22 mouse cellular contexts compared by ENCODE assay signal in genomic region chr6:89215021-89215420, GRCm38 (mm10).
DNase-seq lines count a peak whose midpoint lies in the region; ATAC-seq and TF ChIP-seq lines count a peak whose summit lies in the region.
"Had no signal": no experiment of that assay in that cellular context is flagged by ENCODE, and none has a peak within 500 bp of the region (broad histone marks: within the 10 kb centered on the region; RNA-seq: fewer than 3 reads in every experiment).

No protein-coding gene starts in this region.

- no peak overlapping the region for H3K9ac ChIP-seq in forebrain, embryonic 14.5 days (ENCODE audit: low read length)
- H3K9ac ChIP-seq in forebrain, embryonic 12.5 days = no peak overlapping the region
- H3K9ac ChIP-seq in midbrain, postnatal 0 days (replicated peaks; ENCODE audit: low read length, poor library complexity, severe bottlenecking) = no peak overlapping the region
- no peak overlapping the region for H3K9ac ChIP-seq in midbrain, embryonic 11.5 days (ENCODE audit: low read length)
- H3K9ac ChIP-seq: embryonic facial prominence, embryonic 12.5 days; forebrain, embryonic 13.5 days; heart, embryonic 15.5 days; hindbrain, embryonic 13.5 days; kidney, embryonic 15.5 days had no signal

- no peak overlapping the region for H3K27ac ChIP-seq in forebrain, embryonic 14.5 days (ENCODE audit: low read depth, low read length)
- H3K27ac ChIP-seq in forebrain, embryonic 12.5 days = no peak overlapping the region
- H3K27ac ChIP-seq in midbrain, postnatal 0 days (ENCODE audit: low read depth, low read length) = no peak overlapping the region
- H3K27ac ChIP-seq in midbrain, embryonic 11.5 days (ENCODE audit: low read depth, low read length) = no peak overlapping the region
- H3K27ac ChIP-seq: embryonic facial prominence, embryonic 12.5 days; forebrain, embryonic 13.5 days; heart, embryonic 15.5 days; hindbrain, embryonic 13.5 days; hindbrain, postnatal 0 days; kidney, embryonic 15.5 days had no signal

- H3K9me3 ChIP-seq in forebrain, embryonic 14.5 days (replicated peaks; ENCODE audit: control insufficient read depth, low read length) = no peaks in the 10 kb centered on the region
- no peaks in the 10 kb centered on the region for H3K9me3 ChIP-seq in forebrain, embryonic 12.5 days
- H3K9me3 ChIP-seq in midbrain, postnatal 0 days (ENCODE audit: low read length) = no peaks in the 10 kb centered on the region
- no peaks in the 10 kb centered on the region for H3K9me3 ChIP-seq in midbrain, embryonic 11.5 days (ENCODE audit: control insufficient read depth, low read length)
- H3K9me3 ChIP-seq: embryonic facial prominence, embryonic 12.5 days; forebrain, embryonic 13.5 days; heart, embryonic 15.5 days; hindbrain, embryonic 13.5 days; kidney, embryonic 15.5 days had no signal

- TF ChIP-seq CTCF in midbrain, postnatal 0 days (IDR thresholded peaks at IDR 0.05) = no peak

- H3K27me3 ChIP-seq in forebrain, embryonic 14.5 days (replicated peaks; ENCODE audit: control insufficient read depth, insufficient read depth, low read length) = no peaks in the 10 kb centered on the region
- no peaks in the 10 kb centered on the region for H3K27me3 ChIP-seq in forebrain, embryonic 12.5 days
- no peaks in the 10 kb centered on the region for H3K27me3 ChIP-seq in midbrain, postnatal 0 days (ENCODE audit: insufficient read depth, low read length)
- H3K27me3 ChIP-seq in midbrain, embryonic 11.5 days (ENCODE audit: control insufficient read depth, insufficient read depth, low read length) = no peaks in the 10 kb centered on the region
- H3K27me3 ChIP-seq: CH12.LX; embryonic facial prominence, embryonic 12.5 days; forebrain, embryonic 13.5 days; heart, embryonic 15.5 days; hindbrain, embryonic 13.5 days; kidney, embryonic 15.5 days had no signal

- no peak overlapping the region for H3K4me3 ChIP-seq in forebrain, embryonic 14.5 days (ENCODE audit: low read depth, low read length)
- no peak overlapping the region for H3K4me3 ChIP-seq in forebrain, embryonic 12.5 days (replicated peaks)
- no peak overlapping the region for H3K4me3 ChIP-seq in midbrain, postnatal 0 days (ENCODE audit: low read depth, low read length)
- no peak overlapping the region for H3K4me3 ChIP-seq in midbrain, embryonic 11.5 days (ENCODE audit: low read depth, low read length)
- H3K4me3 ChIP-seq: embryonic facial prominence, embryonic 12.5 days; forebrain, embryonic 13.5 days; heart, embryonic 15.5 days; hindbrain, embryonic 13.5 days; kidney, embryonic 15.5 days had no signal

- no peaks in the 10 kb centered on the region for H3K36me3 ChIP-seq in forebrain, embryonic 14.5 days (ENCODE audit: control insufficient read depth, insufficient read depth, low read length)
- H3K36me3 ChIP-seq in forebrain, embryonic 12.5 days (replicated peaks) = no peaks in the 10 kb centered on the region
- no peaks in the 10 kb centered on the region for H3K36me3 ChIP-seq in midbrain, postnatal 0 days (ENCODE audit: insufficient read depth, low read length)
- H3K36me3 ChIP-seq in midbrain, embryonic 11.5 days (ENCODE audit: control insufficient read depth, insufficient read depth, low read length) = no peaks in the 10 kb centered on the region
- H3K36me3 ChIP-seq: embryonic facial prominence, embryonic 12.5 days; heart, embryonic 15.5 days; hindbrain, embryonic 13.5 days; kidney, embryonic 15.5 days had no signal

- H3K4me1 ChIP-seq in forebrain, embryonic 14.5 days (ENCODE audit: control insufficient read depth, insufficient read depth, low read length) = no peaks in the 10 kb centered on the region
- H3K4me1 ChIP-seq in forebrain, embryonic 12.5 days = no peaks in the 10 kb centered on the region
- H3K4me1 ChIP-seq in midbrain, postnatal 0 days (ENCODE audit: insufficient read depth, low read length) = no peaks in the 10 kb centered on the region
- no peaks in the 10 kb centered on the region for H3K4me1 ChIP-seq in midbrain, embryonic 11.5 days (ENCODE audit: control insufficient read depth, insufficient read depth, low read length)
- H3K4me1 ChIP-seq: embryonic facial prominence, embryonic 12.5 days; heart, embryonic 15.5 days; hindbrain, embryonic 13.5 days; kidney, embryonic 15.5 days had no signal

- 67% methylated on average over 3 of the region's 3 CpGs for WGBS in forebrain, embryonic 14.5 days
- WGBS in forebrain, embryonic 12.5 days = 75% methylated on average over 3 of the region's 3 CpGs
- WGBS in midbrain, postnatal 0 days = 58% methylated on average over 3 of the region's 3 CpGs
- 72% methylated on average over 3 of the region's 3 CpGs for WGBS in midbrain, embryonic 11.5 days

- ATAC-seq in forebrain, embryonic 14.5 days = no peak
- ATAC-seq in forebrain, embryonic 12.5 days (ENCODE audit: low FRiP score) = no peak
- no peak for ATAC-seq in midbrain, postnatal 0 days (ENCODE audit: low FRiP score)
- ATAC-seq in midbrain, embryonic 11.5 days (ENCODE audit: low FRiP score) = no peak
- ATAC-seq: forebrain, embryonic 13.5 days; hindbrain, postnatal 0 days had no signal

- DNase-seq in adrenal gland, postnatal 14 days = peak; percentile 37
- DNase-seq in adrenal gland, adult 8-10 months = no peak
- peak; percentile 47 for DNase-seq in forebrain, embryonic 14.5 days (ENCODE audit: low spot score)
- peak; percentile 42 for DNase-seq in midbrain, postnatal 0 days (ENCODE audit: low spot score)
- no peak for DNase-seq in midbrain, embryonic 11.5 days (ENCODE audit: low spot score, missing footprints)
- DNase-seq in fibroblast of lung, adult 2 months (ENCODE audit: low read depth) = peak; percentile 16
- no peak for DNase-seq in urinary bladder, adult 2 months (ENCODE audit: low spot score)
- DNase-seq: cerebellum, adult 11-12 months; cerebellum, adult 9-11 months; gastrocnemius, postnatal 10 days; heart, adult 18-20 months; heart, postnatal 14 days; kidney, adult 11 months had no signal

- no peak overlapping the region for H3K4me2 ChIP-seq in forebrain, embryonic 14.5 days (ENCODE audit: low read length)
- H3K4me2 ChIP-seq in forebrain, embryonic 12.5 days = no peak overlapping the region
- H3K4me2 ChIP-seq in midbrain, postnatal 0 days (ENCODE audit: low read depth, low read length, poor library complexity, severe bottlenecking) = no peak overlapping the region
- H3K4me2 ChIP-seq in midbrain, embryonic 11.5 days = no peak overlapping the region
- H3K4me2 ChIP-seq: embryonic facial prominence, embryonic 12.5 days; forebrain, embryonic 13.5 days; heart, embryonic 11.5 days; heart, embryonic 15.5 days; hindbrain, embryonic 13.5 days; kidney, embryonic 15.5 days had no signal

Comparison
In these comparisons a context has a peak if more than half of its experiments do, and no peak if none do; other contexts are left out.
1. DNase-seq: peak in adrenal gland, postnatal 14 days (single experiment), forebrain, embryonic 14.5 days (single experiment), midbrain, postnatal 0 days (single experiment) and fibroblast of lung, adult 2 months (single experiment); none in adrenal gland, adult 8-10 months (single experiment), midbrain, embryonic 11.5 days (single experiment) and urinary bladder, adult 2 months (single experiment).